Mouse (Mus musculus) right cerebral cortex, postnatal 4 days (tissue): ENCODE measurements around the gene Vps33b.
"Not testable (repeated sequence)": the region's sequence is repeated elsewhere in the genome, so short reads cannot be mapped to it uniquely, and the experiment has no call there.

Experiments
- DNase-seq: peaks from one replicate; pipeline ENCODE4 v3.0.0-alpha.2; 2022

Vps33b gene

GRCm38 (mm10) chr7:80319846-80320496 is 50.5 kb downstream of the Vps33b start:
- DNase-seq: no peak

GRCm38 (mm10) chr7:80323336-80323735 is 53.9 kb downstream of the Vps33b start:
- DNase-seq: no peak

- DNase-seq: peak; percentile 97
These were observed 54.8 kb downstream of the Vps33b start, which contains the start of gene Rccd1 for GRCm38 (mm10) chr7:80324043-80324815. Gene Rccd1, minus strand, starts transcription at chr7:80324454.

- DNase-seq: not testable (repeated sequence)
These were observed 55.3 kb downstream of the Vps33b start for GRCm38 (mm10) chr7:80324816-80325119.

- DNase-seq: no peak
These were observed 55.9 kb downstream of the Vps33b start for GRCm38 (mm10) chr7:80325292-80325868.

- DNase-seq: no peak
These were observed 56.6 kb downstream of the Vps33b start for GRCm38 (mm10) chr7:80326076-80326475.

- DNase-seq: no peak
These were observed 60.8 kb downstream of the Vps33b start for GRCm38 (mm10) chr7:80330278-80330677.

GRCm38 (mm10) chr7:80331433-80331832 is 62.0 kb downstream of the Vps33b start:
- no peak for DNase-seq

GRCm38 (mm10) chr7:80334848-80335247 is 65.4 kb downstream of the Vps33b start:
- DNase-seq: no peak

GRCm38 (mm10) chr7:80336932-80337331 is 67.5 kb downstream of the Vps33b start:
- no peak for DNase-seq

- peak; percentile 38 for DNase-seq
These were observed 69.9 kb downstream of the Vps33b start for GRCm38 (mm10) chr7:80339371-80339770.

- peak; percentile 99 for DNase-seq
These were observed 70.6 kb downstream of the Vps33b start for GRCm38 (mm10) chr7:80339793-80340628.

- peak; percentile 52 for DNase-seq
These were observed 71.3 kb downstream of the Vps33b start, which contains the start of gene Unc45a for GRCm38 (mm10) chr7:80340793-80341192. Gene Unc45a, minus strand, starts transcription at chr7:80341005.
